Mouse (Mus musculus): ENCODE measurements at regions not wholly inside any gene's neighbourhood (a gene's known extent, or its start where the extent isn't known, plus 50 kb on each side); places are given as distances from the start of the nearest gene placed in this dataset.

- no peak for DNase-seq (ENCODE audit: low spot score in 2 of 2)
Observed at GRCm38 (mm10) chr4:72481748-72482147, 281.0 kb upstream of the Tle1 start.

DNA sequence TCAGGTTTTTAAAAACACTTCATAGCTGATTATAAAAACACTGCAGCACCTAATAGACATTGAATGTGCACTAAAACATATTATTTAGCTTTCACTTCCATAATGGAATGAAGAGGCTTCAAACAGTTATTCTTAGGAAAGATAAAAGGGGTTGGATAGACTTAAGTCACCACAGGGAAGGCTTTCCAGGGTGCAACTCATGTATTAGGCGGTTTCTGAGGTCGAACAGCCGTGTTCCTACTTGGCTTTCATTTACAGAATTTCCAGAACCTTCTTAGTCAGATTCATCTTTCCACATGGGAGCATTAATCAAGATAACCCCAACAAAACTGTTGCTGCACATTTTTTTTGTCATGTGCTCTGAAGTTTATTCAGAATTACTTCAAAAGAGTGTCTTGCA is 279.8 kb upstream of the Tle1 start:
- no peak for DNase-seq (ENCODE audit: low spot score in 2 of 2)

GRCm38 (mm10) chr4:72469236-72469875 is 268.6 kb upstream of the Tle1 start:
- DNase-seq (ENCODE audit: low spot score in 2 of 2) = no peak

DNA sequence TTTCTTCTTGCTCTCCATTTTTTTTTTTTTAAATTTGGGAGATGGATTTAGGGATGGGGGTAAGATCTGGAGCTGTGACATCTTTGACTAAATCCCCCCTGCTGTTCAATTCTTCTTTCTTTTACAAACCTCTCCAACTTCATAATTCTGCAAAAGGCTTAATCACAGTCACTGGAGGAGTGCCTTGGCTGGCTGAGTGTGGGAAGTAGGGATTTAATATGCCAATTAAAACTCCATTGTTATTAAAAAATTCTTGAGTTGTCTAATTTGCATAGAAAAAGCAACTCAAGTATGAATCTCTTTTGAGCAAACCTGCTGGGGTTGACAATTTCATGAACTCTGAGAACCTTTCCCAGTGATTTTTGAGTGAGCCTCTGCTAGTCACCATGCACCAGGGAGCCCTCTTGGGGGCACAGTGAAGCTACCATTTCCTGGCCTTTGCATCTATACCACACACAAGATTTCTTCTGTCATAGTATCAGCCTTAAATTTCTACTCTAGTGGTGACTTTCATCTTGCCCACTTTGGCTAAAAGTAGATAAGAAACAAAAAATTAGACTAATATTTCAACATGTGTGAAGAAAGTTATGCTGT is 243.6 kb upstream of the Tle1 start:
- DNase-seq (ENCODE audit: low spot score in 2 of 2) = no peak

DNA sequence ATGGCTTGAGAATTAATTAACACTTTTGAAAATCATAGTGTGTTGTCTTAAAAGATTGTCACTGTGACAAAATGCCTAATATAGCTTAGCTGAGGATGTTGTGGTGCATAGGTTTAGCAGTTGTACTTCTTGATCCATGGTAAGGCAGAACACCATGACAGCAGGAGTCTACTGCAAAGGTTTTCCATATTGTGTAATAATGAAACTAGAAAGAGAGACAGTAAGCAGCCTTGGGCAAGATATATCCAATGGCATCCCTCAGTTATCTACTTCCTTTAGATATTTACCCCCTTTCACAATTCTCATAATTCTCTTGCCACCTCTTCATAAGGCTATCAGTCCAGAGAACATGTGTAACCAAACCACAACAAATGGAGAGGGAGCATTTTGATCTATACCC is 236.6 kb upstream of the Tle1 start:
- DNase-seq (ENCODE audit: low spot score in 2 of 2) = no peak

GRCm38 (mm10) chr4:72425316-72425715 is 224.6 kb upstream of the Tle1 start:
- DNase-seq (ENCODE audit: low spot score in 2 of 2) = no peak

DNA sequence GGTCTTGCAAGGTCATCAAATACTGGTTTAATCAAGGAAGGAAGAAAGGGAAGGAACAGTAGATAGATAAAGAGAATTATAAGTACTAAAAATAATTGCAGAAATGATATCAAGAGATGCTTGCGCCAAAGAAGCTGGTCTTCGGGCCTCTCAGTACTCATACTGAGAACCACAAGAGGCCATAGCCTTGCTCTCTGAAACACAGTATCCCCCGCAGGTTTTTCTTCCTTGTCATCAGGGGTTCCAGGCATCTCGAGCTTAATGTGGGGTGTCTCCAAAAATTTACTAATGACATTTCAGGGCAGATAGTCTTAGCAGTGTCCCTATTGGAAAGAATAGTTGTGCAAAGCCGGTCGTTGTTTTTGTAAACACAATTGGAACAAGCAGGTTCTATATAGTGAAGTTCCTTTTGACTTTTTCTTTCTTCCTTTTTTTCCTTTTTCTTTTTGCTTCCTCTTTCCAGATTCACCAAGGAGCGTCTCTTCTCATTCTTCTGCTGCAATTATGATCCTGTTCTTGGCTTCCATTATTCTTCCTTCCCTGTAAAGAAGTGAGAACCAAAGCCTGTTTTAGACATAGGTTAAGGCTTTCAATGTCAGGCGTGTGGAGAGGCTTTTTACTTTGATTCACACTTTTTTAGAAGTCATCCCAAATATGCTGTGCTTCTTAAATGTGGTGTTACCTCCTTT is 211.5 kb upstream of the Tle1 start:
- no peak for DNase-seq (ENCODE audit: low spot score in 2 of 2)

DNA sequence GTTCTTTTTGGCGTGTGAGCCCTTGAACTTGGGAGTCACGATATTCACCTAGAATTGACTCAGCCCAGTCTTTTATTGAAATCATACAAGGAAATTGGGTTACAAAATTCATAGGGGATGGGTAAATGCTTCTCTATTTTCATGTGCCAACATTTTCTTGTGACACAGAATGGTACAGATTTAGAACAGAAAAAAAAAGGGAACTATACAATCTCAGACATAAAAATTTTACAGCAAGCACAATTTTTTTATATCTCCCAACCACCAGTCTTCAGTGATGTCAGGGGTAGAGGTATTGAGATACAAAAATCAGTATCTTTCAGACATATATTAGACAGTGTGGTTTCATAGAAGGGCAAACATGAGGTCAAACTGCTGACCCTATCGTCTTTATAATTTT is 210.6 kb upstream of the Tle1 start:
- no peak for DNase-seq (ENCODE audit: low spot score in 2 of 2)

DNA sequence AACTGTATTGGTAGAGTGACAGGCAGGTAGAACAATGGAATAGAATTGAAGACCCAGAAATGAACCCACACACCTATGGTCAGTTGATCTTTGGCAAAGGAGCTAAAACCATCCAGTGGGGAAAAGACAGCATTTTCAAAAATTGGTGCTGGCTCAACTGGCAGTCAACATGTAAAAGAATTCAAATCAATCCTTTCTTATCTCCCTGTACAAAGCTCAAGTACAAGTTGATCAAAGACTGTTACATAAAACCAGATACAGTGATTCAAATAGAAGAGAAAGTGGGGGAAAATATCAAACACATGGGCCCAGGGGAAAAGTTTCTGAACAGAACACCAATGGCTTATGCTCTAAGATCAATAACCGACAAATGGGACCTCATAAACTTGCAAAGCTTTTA is 200.0 kb upstream of the Tle1 start:
- no peak for DNase-seq (ENCODE audit: low spot score in 2 of 2)

- DNase-seq (ENCODE audit: low spot score in 2 of 2) = no peak
Observed at GRCm38 (mm10) chr4:72391887-72392435, 191.2 kb upstream of the Tle1 start.

DNA sequence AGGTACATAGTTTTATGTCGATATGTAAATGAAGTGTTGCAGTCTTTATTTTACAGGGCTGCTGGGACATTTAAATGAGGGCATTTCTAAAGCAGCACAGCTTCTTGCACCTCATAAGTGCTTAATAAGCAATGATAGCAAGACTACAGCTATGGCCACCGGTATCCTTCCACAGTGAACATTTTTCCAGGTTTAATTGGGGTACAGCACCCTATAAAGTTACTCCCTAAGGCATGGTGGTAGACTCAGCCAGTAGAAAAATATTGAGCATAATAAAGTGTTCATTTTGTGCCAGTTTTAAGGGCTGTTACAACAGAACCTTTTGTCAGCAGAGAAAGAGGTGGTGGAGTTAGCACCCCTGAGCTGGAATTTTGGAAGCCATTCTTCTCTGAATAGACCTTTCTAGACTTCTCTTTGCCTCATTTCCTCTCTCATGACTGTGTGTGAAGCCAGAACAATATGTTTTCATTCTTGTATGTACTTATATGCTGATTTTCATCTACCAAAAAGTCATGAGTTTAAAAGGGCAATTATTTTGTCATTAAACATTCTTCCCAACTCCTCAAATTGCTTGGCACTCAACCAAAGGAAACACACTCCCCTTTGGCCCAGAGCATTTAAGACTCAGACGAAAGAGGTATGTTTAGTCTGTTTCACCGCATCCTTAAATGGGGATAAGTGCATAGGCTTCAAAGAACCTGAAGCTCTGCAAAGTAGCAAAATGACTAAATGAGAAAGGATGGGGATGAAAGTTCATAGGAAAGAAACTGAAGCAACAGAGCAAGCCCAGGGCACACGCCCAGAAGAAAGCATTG is 189.3 kb upstream of the Tle1 start:
- no peak for DNase-seq (ENCODE audit: low spot score in 2 of 2)

- peak; percentile 54 to 67 for DNase-seq (ENCODE audit: low spot score in 2 of 2)
Observed at GRCm38 (mm10) chr4:72384901-72385264, 184.2 kb upstream of the Tle1 start.

GRCm38 (mm10) chr4:72384259-72384900 is 183.7 kb upstream of the Tle1 start:
- DNase-seq (ENCODE audit: low spot score in 2 of 2) = no peak

- no peak for DNase-seq (ENCODE audit: low spot score in 2 of 2)
Observed at GRCm38 (mm10) chr4:72383729-72384128, 183.0 kb upstream of the Tle1 start.

- DNase-seq (ENCODE audit: low spot score in 2 of 2) = no peak
Observed at GRCm38 (mm10) chr4:72382517-72383147, 181.9 kb upstream of the Tle1 start.

DNA sequence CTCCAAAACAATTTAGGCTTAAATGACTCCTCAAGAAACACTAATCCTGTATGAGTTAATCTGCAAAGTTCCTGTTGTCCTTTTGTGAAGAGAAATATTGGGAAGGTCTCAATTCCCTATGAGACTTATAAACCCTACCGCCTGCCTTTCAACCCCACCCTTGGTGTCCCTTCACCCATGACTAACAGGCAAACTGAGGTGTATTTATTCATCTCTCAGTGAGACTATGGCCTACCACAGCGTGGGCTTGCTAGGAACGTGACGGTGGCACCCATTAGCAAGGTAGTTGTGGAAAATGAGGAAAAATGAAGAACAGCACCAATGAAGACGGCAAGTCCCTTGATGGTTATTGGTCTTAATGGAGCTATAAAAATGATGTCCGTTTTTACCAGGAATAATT is 181.0 kb upstream of the Tle1 start:
- DNase-seq (ENCODE audit: low spot score in 2 of 2) = no peak

DNA sequence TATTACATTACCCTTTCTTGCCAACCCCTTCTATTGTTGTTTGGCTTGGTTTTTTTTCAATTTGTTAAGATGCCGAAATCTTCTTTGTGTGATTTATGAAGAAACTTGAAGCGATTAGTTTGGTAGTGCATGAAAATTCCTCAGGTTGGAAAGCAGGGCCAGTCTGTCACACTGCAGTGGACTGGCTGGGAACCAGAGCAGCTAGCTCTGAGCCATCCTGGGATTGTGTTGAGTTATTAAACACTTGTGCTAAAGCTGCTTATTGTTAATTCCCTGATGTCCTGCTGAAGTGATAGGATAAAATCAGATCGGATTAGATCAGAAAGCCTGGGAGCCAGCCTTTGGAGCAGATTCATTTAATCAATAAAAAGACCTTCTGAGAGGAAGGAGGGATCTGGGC is 180.4 kb upstream of the Tle1 start:
- no peak for DNase-seq (ENCODE audit: low spot score in 2 of 2)

DNA sequence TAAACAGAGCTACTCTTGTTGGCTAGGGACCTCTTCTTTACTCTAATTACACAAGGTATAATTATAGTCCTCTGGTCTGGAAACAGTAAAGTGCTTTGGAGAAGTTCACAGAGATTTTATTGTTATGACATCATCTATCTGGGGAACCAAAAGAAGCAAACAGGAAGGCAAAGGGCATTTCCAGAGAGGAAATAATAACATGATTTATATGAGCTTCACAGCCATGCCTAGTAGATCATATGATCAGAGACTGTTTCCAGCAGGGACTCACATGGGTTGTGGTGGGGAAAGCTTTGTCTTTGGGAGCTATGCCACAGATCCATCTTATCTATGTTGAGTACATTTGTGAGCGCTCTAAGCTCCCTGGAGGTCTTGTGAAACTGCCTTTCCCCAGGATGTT is 178.8 kb upstream of the Tle1 start:
- no peak for DNase-seq (ENCODE audit: low spot score in 2 of 2)

GRCm38 (mm10) chr4:72379011-72379410 is 178.3 kb upstream of the Tle1 start:
- DNase-seq (ENCODE audit: low spot score in 2 of 2) = no peak

GRCm38 (mm10) chr4:72377520-72377919 is 176.8 kb upstream of the Tle1 start:
- no peak for DNase-seq (ENCODE audit: low spot score in 2 of 2)

DNA sequence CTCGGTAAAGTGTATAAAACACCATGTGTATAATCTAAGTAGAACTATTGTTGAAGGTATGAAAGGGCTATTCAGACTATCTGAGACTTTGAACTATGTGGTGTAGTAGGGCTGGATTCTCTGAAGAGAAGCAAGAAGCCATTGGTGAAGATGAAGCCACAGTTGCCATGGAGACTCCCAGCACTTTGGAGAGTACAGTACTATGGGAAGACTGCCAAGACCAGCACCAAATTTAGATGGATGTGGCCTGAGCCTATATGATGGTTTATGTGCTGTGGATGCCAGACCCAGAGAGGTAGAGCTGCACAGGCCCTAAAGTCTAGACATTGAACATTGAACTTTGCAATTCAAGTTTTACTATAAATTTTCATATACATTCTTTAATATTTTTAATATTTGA is 151.3 kb upstream of the Tle1 start:
- DNase-seq (ENCODE audit: low spot score in 2 of 2) = peak in 1 of 2 experiments; percentile 0
